Mouse (Mus musculus): ENCODE results near the gene Tspan14. TPM values are rescaled to one million over a fixed set of nuclear protein-coding genes. Genes with fewer than 3 reads are reported as not detected.
A peak's percentile ranks its signal among the peaks of the same experiment; 100 is the strongest.

Gene Tspan14
- polyA plus RNA-seq, 1 experiment = 22.8 TPM

GRCm38 (mm10) chr14:40979002-40979401 lies 12.4 kb upstream of the Tspan14 start:
- Histone ChIP-seq H3K36me3 (replicated peaks; ENCODE audit: low read length) (no peaks in the 10 kb centered on the region), H3K4me3 (replicated peaks) (no peak overlapping the region), H3K9me3 (no peaks in the 10 kb centered on the region), H3K27me3 (replicated peaks) (no peaks in the 10 kb centered on the region), H3K4me1 (peaks cover 45% of the 10 kb centered on the region)
- TF ChIP-seq GATA1 (IDR thresholded peaks at IDR 0.05; ENCODE audit: borderline replicate concordance, low read length) = no peak
- no peak for TF ChIP-seq FLI1 (IDR thresholded peaks at IDR 0.05; ENCODE audit: low read length)

- H3K4me3 ChIP-seq (replicated peaks) = no peak overlapping the region
- peaks cover 67% of the 10 kb centered on the region for H3K4me1 ChIP-seq
- no peaks in the 10 kb centered on the region for H3K9me3 ChIP-seq
- TF ChIP-seq FLI1 (IDR thresholded peaks at IDR 0.05; ENCODE audit: low read length) (no peak), GATA1 (IDR thresholded peaks at IDR 0.05; ENCODE audit: borderline replicate concordance, low read length) (no peak)
- H3K27me3 ChIP-seq (replicated peaks) = no peaks in the 10 kb centered on the region
- no peaks in the 10 kb centered on the region for H3K36me3 ChIP-seq (replicated peaks; ENCODE audit: low read length)
Measured at GRCm38 (mm10) chr14:40975127-40975721, 8.6 kb upstream of the Tspan14 start.

DNA sequence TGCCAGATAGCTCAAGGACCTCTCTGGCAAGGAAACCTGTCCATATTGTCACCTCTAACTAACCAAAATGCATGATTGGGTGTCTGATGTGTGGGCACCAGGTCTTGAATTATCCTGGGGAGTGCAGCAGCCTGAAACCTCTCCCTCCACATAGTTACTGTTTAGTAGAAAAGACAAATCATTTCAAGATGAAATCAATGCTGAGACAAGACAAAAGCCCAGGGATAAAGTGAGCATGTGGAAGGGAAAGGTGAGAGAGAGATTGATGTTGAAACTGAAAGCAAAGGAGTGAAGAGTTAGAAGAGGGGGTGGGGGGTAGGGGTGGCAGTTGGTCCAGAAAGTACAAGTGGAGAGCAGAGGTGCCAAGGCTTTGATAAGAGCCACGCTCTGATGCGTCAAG lies 1.4 kb upstream of the Tspan14 start:
- Histone ChIP-seq H3K4me1 (peaks cover 74% of the 10 kb centered on the region), H3K27me3 (replicated peaks) (no peaks in the 10 kb centered on the region), H3K4me3 (replicated peaks) (peak overlapping the region; percentile 99), H3K36me3 (replicated peaks; ENCODE audit: low read length) (peaks cover 10% of the 10 kb centered on the region), H3K9me3 (no peaks in the 10 kb centered on the region)
- TF ChIP-seq FLI1 (IDR thresholded peaks at IDR 0.05; ENCODE audit: low read length) (no peak), GATA1 (IDR thresholded peaks at IDR 0.05; ENCODE audit: borderline replicate concordance, low read length) (no peak)

GRCm38 (mm10) chr14:40967598-40967900 lies 942 bp upstream of the Tspan14 start:
- peak overlapping the region; percentile 99 for H3K4me3 ChIP-seq (replicated peaks)
- TF ChIP-seq GATA1 (IDR thresholded peaks at IDR 0.05; ENCODE audit: borderline replicate concordance, low read length) = no peak
- no peak for TF ChIP-seq FLI1 (IDR thresholded peaks at IDR 0.05; ENCODE audit: low read length)
- no peaks in the 10 kb centered on the region for H3K9me3 ChIP-seq
- no peaks in the 10 kb centered on the region for H3K27me3 ChIP-seq (replicated peaks)
- H3K36me3 ChIP-seq (replicated peaks; ENCODE audit: low read length) = peaks cover 15% of the 10 kb centered on the region
- H3K4me1 ChIP-seq = peaks cover 74% of the 10 kb centered on the region

GRCm38 (mm10) chr14:40966862-40967597 lies 423 bp upstream of the Tspan14 start:
- H3K9me3 ChIP-seq = no peaks in the 10 kb centered on the region
- H3K4me1 ChIP-seq = peaks cover 75% of the 10 kb centered on the region
- peaks cover 16% of the 10 kb centered on the region for H3K36me3 ChIP-seq (replicated peaks; ENCODE audit: low read length)
- no peaks in the 10 kb centered on the region for H3K27me3 ChIP-seq (replicated peaks)
- H3K4me3 ChIP-seq (replicated peaks) = peak overlapping the region; percentile 99
- TF ChIP-seq GATA1 (IDR thresholded peaks at IDR 0.05; ENCODE audit: borderline replicate concordance, low read length) (no peak), FLI1 (IDR thresholded peaks at IDR 0.05; ENCODE audit: low read length) (no peak)

DNA sequence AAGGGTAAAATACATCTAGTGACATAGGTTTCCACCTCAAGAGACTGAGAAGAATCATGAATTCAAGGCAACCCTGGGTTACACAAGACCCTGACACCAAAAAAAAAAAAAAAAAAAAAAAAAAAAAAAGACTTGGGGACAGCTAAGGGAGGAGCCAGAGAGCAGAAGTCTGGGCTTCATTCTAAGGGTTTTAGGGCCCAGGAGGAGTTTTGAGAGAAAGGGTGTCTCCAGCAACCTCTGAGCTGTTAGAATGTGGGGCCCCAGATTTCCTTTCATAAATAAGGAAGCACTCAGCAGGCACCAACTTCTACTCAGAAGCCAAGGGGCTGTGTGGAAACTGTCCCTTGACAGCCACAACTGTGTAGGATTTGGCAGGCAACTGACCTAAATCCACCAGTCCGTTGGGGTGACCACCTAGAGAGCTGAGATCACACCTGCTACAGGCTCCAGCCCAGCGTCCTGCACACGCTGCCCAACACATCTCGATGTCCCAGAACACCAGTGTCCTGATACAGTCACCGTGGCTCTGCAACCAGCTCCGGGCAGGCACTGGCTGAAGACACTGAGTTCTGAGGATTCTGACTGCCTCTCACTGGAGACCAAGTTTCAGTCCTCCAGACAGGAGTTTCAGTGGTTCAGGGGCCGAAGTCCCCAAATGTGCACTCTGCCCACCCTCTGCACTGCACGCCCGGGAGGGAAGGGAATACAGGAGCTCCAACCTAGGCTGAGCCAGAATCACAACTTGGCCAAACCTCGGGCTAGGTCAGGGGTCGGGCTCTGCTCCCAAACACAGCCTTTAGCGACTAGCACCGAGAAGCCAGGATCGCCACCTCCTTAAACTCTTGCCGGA lies 875 bp downstream of the Tspan14 start:
- no peak for TF ChIP-seq GATA1 (IDR thresholded peaks at IDR 0.05; ENCODE audit: borderline replicate concordance, low read length)
- no peak for TF ChIP-seq FLI1 (IDR thresholded peaks at IDR 0.05; ENCODE audit: low read length)
- H3K36me3 ChIP-seq (replicated peaks; ENCODE audit: low read length) = peaks cover 16% of the 10 kb centered on the region
- H3K9me3 ChIP-seq = no peaks in the 10 kb centered on the region
- H3K27me3 ChIP-seq (replicated peaks) = no peaks in the 10 kb centered on the region
- H3K4me1 ChIP-seq = peaks cover 73% of the 10 kb centered on the region
- peak overlapping the region; percentile 99 for H3K4me3 ChIP-seq (replicated peaks)

DNA sequence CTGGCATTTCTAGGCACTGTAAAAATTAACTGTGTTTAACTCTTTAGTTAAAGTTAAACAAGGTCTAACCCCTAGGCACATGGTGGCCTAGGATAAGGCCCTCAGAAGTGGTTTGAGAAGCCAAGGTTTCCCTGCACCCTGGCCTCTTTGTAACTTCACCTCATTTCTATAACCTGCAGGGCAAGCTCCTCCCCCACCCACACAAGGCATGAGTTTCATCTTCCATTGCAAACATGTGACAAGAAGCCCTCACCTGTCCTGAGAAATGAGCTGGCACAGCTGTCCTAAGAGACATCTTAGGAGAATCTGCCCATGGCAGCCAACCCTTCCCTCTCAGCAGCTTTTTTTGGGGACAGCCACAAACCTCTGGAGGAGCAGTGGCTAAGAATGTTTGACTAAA lies 1.7 kb downstream of the Tspan14 start:
- Histone ChIP-seq H3K36me3 (replicated peaks; ENCODE audit: low read length) (peaks cover 18% of the 10 kb centered on the region), H3K4me3 (replicated peaks) (peak overlapping the region; percentile 99), H3K4me1 (peaks cover 72% of the 10 kb centered on the region), H3K9me3 (no peaks in the 10 kb centered on the region), H3K27me3 (replicated peaks) (no peaks in the 10 kb centered on the region)
- TF ChIP-seq GATA1 (IDR thresholded peaks at IDR 0.05; ENCODE audit: borderline replicate concordance, low read length) (no peak), FLI1 (IDR thresholded peaks at IDR 0.05; ENCODE audit: low read length) (no peak)

GRCm38 (mm10) chr14:40964214-40964610 lies 2.4 kb downstream of the Tspan14 start:
- peaks cover 24% of the 10 kb centered on the region for H3K36me3 ChIP-seq (replicated peaks; ENCODE audit: low read length)
- no peak for TF ChIP-seq GATA1 (IDR thresholded peaks at IDR 0.05; ENCODE audit: borderline replicate concordance, low read length)
- no peak for TF ChIP-seq FLI1 (IDR thresholded peaks at IDR 0.05; ENCODE audit: low read length)
- H3K9me3 ChIP-seq = no peaks in the 10 kb centered on the region
- H3K4me3 ChIP-seq (replicated peaks) = peak overlapping the region; percentile 99
- no peaks in the 10 kb centered on the region for H3K27me3 ChIP-seq (replicated peaks)
- peaks cover 72% of the 10 kb centered on the region for H3K4me1 ChIP-seq

DNA sequence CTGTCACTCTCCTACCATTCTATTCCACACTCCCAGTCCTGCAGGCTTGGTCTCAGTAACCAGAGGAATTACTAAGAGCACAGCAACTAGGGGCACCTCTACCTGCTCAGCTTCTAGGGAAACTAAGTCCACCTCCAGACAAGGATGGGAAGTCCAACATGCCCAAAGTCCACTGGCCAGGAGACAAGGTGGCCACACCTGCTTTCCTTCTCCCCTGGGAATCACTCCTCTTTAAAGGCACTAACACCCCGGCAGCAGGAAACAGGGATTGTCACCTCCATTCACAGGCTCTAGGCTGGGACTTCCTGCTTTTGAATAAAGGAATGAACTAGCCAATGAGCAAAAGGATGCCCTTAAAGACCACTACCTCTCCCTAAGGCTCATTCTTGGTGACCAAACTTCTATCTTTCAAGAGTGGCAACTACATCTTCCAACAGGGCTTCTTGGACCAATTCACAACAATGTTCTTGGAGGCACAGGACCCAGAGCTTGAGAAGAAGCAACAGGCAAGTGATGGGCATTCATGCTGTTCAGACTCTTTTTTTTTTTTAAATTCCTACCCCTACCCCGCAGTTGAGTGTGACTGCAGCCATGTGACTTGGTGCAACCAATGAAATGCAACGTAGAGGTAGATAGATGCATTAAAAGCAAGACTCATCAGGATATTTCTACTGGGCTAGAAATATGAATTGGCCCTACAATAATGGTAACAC lies 3.0 kb downstream of the Tspan14 start:
- H3K36me3 ChIP-seq (replicated peaks; ENCODE audit: low read length) = peaks cover 27% of the 10 kb centered on the region
- no peaks in the 10 kb centered on the region for H3K27me3 ChIP-seq (replicated peaks)
- peaks cover 72% of the 10 kb centered on the region for H3K4me1 ChIP-seq
- TF ChIP-seq FLI1 (IDR thresholded peaks at IDR 0.05; ENCODE audit: low read length) (no peak), GATA1 (IDR thresholded peaks at IDR 0.05; ENCODE audit: borderline replicate concordance, low read length) (no peak)
- H3K9me3 ChIP-seq = no peaks in the 10 kb centered on the region
- peak overlapping the region; percentile 99 for H3K4me3 ChIP-seq (replicated peaks)

Data from megakaryocyte, embryonic 14.5 days (primary cell).